Mouse (Mus musculus): ENCODE measurements at regions not wholly inside any gene's neighbourhood (a gene's known extent, or its start where the extent isn't known, plus 50 kb on each side); places are given as distances from the start of the nearest gene placed in this dataset.

DNA sequence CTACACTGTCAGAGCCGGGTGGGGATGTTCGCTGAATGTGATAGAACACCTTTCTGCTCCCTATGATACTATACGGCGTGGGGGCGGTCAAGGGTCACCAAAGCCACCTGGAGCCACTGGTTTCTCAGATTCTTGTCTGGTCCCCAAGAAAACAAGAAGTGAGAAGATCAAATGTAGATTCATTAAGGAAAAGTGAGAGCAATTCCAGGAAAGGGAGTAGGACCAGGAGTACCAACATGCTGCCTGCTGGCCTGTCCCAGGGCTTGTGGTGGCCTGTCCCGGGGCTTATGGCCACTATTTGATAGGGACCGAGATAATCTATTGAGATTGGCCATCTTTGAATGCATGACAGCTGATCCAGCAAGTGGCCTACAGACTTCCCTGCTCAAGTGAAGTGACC lies 58.8 kb upstream of the Fut8 start:
- no peak for DNase-seq (ENCODE audit: low read depth, low spot score)

DNA sequence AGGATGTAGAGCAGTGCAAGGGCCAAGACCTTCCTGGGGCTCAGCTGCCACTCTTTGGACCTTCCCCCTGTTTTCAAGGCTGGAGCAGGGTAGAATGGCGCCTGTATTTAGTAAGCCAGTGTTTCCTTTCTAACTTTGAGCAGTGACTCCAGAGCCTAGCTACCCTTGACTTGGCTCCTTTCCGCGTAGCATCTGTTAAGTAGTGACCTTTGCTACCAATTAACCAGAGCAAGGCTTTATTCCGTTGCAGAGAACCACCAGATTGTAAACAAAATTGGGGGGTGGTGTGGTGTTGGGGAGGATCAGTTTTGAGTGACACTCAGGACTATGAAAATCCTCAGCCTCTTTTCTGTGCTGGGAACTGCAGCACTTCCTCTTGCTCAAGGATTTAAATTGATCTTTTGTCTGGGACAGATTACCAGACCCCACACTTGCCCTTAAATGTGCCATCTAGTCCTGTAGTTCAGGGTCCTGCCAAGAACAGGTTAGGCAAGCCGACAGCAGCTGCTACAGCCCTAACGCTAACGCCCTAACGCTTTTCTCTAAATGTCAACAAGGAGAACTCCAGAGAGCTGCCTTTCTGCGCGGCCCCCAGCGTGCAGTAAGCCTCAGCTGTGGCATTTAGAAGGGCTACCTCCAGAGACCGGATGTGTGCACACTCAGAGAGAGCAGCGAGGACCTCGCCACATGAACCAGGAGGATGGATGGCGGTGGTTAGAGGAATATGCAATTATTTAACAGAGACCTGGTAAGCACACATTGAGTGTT lies 59.9 kb upstream of the Fut8 start:
- peak; percentile 12 for DNase-seq (ENCODE audit: low read depth, low spot score)

GRCm38 (mm10) chr12:77177303-77177702 lies 60.6 kb upstream of the Fut8 start:
- peak; percentile 48 for DNase-seq (ENCODE audit: low read depth, low spot score)

DNA sequence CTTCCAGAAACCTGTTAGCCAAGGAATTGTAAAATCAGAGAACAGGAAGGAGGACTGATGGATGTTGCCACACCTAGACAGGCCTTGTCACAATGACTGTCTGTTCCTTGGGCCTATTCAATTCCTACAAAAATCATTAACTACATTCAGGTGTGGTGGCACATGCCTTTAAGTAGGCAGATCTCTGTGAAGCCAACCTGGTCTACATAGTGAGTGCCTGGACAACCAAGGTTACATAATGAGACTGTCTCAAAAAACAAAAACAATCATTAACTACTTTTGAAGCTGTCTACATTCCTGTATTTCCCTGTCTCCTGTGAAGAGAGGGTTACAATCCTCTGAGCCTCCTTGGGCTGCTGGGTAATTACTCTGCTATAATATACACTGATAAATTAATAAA lies 63.9 kb upstream of the Fut8 start:
- DNase-seq (ENCODE audit: low read depth, low spot score) = no peak

DNA sequence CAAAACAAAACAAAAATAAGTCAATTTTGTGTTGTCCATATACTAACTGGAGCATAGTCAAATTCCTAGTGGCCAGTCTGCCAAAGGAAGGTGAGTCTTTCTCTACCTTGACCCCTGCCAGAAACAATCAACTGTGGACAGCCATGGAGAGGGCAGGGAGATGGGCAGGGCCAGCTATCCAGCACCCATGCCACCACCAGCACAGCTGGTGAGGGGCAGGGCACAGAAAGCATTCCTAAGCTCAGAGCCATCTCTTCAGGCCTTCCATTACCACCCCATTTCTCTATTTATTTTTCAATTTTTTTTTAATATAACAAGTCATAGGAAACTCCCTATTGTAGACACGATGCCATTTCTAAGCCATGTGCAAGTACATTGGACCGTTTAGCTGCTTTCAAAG lies 65.4 kb upstream of the Fut8 start:
- DNase-seq (ENCODE audit: low read depth, low spot score) = no peak

GRCm38 (mm10) chr12:77170257-77170656 lies 67.7 kb upstream of the Fut8 start:
- no peak for DNase-seq (ENCODE audit: low read depth, low spot score)

DNA sequence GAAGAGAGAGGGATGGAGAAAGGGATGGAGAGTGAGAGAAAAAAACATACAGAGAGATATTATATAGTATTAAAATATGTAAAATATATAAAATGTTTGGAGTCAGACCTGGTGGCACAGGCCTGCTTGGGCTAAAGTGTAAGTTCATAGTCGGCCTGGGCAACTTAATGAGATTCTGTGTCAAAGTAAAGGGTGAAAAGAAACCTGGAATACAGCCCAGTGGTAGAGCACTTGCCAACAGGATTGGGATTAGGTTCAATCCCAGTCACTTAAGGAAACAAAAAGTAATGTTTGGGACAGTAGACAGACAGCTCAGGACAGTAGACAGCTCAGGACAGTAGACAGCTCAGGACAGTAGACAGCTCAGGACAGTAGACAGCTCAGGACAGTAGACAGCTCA lies 69.6 kb upstream of the Fut8 start:
- DNase-seq (ENCODE audit: low read depth, low spot score) = no peak

- DNase-seq (ENCODE audit: low read depth, low spot score) = no peak
Observed at GRCm38 (mm10) chr12:77156698-77157097, 81.2 kb upstream of the Fut8 start.

GRCm38 (mm10) chr12:77155626-77156025 lies 82.3 kb upstream of the Fut8 start:
- no peak for DNase-seq (ENCODE audit: low read depth, low spot score)

- DNase-seq (ENCODE audit: low read depth, low spot score) = no peak
Observed at GRCm38 (mm10) chr12:77151471-77151870, 86.5 kb upstream of the Fut8 start.

DNA sequence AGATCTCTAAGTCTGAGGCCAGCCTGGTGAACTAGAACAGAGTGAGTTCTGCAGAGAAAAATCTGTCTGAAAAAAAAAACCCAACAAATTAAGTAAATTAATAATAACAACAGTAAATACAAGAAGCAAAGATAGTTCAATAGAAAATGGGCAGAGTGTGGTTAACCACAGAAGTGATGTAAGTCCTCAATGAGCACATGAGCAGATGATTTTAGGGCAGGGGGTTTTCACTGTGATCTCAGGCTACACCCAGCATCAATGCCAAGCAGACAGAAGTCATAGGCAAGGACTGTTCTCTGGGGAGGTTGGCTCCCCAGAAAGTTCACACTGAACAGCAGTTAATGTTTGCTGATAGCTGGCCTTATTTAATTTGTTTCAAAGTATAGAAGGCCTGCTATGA lies 88.1 kb upstream of the Fut8 start:
- DNase-seq (ENCODE audit: low read depth, low spot score) = no peak

DNA sequence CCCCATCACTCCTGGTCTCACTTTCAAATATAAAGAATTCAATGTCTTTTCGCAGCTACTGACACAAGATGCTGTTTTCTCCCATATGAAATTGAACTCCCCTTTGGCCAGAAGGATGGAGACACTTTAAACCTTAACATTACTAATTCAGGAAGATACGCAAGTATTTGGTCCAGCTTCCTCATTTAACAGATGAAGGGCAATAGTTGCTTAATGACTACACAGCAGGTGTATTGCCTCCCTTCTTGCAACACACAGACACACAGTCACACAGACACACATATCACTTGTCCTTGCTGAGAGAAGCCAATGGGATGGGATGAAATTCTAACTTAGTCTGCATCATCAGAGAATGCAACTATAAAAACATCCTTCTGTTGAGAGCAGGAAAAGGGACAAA lies 89.8 kb upstream of the Fut8 start:
- DNase-seq (ENCODE audit: low read depth, low spot score) = no peak

- no peak for DNase-seq (ENCODE audit: low read depth, low spot score)
Observed at GRCm38 (mm10) chr12:77143958-77144357, 94.0 kb upstream of the Fut8 start.

DNA sequence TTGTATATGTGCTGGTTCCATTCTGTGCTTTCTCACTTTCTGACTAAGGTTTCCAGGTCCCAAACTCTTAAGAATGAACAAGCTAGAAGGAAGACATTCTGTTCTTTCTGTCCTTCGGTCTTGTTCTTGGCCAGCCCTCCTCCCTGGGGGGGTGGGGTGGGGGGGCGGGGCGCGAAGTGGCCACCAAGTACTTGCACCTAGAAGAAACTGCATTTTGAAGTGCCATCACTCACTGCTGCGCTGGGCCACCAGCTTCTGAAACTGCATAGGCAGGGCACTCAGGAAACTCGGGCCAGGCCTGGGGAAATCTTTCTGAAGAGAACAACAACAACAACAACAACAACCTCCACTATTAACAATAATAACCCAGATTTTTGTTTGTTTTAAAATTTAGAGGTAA lies 94.4 kb upstream of the Fut8 start:
- no peak for DNase-seq (ENCODE audit: low read depth, low spot score)

DNA sequence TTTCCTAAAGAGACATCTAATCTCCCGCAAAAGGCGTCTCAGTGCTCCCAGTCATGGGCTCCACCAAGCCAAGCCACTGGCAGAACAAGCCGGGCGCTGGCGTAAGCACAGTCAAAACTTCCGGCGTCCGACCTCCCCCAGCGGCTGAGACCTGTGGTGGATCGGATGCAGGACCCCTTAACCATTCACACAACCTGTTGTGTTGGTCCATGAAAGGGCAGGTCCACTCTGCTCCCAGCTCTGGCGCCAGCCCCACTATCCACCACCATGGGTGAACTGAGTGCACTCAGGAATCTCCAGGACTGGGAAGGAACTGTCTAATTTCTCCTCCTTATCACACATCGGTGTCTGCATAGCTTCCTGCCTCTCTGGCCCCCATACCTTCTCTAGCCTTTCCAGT lies 94.8 kb upstream of the Fut8 start:
- peak; percentile 20 for DNase-seq (ENCODE audit: low read depth, low spot score)

DNA sequence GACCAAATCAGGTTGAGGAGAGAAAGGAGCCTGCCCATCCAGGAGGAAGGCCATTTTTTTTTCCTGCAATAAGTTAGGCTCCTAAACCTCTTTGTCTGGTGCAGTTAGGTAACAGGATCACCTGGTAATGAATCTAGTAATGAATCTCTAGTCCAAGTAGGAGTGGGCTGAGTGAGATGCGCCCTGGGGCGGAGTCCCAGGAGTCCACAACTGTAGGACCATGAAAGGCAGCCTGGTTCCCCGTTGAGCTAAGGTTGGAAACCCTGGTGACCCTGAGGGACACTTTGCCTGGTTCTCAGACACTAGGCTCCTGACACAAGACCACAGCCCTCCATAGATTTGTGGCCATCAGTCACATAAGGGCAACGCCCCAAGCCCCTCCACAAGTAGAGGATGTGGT lies 95.7 kb upstream of the Fut8 start:
- DNase-seq (ENCODE audit: low read depth, low spot score) = no peak

- no peak for DNase-seq (ENCODE audit: low read depth, low spot score)
Observed at GRCm38 (mm10) chr12:77141260-77142201, 96.4 kb upstream of the Fut8 start.

DNA sequence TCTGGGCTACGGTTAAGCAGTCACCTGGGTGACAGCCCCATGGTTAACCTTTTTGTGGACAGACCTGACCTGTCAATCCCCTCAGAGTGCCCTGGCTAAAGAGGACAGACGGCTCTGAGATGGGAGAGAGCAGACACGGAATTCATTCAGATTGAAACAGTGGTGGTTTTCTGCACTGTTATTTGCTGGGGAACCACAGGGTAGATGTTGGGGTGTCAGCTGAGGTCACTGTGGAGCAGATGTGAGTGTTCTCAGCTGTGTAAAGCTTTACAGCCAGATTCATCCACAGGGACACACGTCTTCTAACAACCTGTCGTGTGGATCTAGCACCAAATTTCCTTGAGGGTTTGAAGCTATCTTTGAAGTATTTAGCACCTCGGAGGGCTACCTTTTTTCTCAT lies 97.3 kb upstream of the Fut8 start:
- no peak for DNase-seq (ENCODE audit: low read depth, low spot score)

DNA sequence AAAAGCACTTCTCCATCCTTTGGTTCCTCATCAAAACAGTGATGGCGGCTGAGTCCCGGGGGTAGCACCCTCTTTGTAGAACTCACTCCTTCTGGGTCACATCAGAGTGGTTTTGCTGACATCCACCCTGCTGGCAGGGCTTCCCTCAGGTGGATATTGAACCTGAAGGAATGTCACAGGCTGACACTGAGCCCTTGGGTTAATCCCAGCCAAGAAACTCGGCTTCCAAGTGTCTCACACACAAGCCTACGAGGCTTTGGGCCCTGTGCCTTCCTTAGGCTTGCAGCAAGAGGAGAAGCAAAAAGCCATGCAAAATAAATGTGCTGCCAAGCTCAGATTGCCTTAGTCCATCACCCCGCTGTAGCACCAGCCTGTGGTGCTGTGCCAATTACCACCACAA lies 97.8 kb upstream of the Fut8 start:
- no peak for DNase-seq (ENCODE audit: low read depth, low spot score)

DNA sequence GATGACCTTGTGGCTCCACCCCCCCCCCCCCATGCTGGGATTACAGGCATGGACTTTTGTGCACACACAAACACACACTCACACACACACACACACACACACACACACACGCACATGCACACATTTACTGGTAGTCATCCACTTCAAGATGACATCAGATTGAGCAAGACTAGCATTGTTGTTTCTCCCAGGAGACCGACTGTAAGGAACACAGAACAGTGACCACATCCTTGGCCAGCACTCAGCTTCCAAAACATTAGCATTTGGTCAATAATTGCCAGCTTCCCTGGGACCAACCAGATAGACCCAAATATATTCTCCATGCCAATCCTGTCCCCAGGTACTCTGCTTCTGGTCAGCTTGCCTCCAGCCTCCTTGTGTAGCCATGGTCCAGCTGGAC lies 98.2 kb upstream of the Fut8 start:
- no peak for DNase-seq (ENCODE audit: low read depth, low spot score)

- no peak for DNase-seq (ENCODE audit: low read depth, low spot score)
Observed at GRCm38 (mm10) chr12:77138506-77139201, 99.3 kb upstream of the Fut8 start.

DNA sequence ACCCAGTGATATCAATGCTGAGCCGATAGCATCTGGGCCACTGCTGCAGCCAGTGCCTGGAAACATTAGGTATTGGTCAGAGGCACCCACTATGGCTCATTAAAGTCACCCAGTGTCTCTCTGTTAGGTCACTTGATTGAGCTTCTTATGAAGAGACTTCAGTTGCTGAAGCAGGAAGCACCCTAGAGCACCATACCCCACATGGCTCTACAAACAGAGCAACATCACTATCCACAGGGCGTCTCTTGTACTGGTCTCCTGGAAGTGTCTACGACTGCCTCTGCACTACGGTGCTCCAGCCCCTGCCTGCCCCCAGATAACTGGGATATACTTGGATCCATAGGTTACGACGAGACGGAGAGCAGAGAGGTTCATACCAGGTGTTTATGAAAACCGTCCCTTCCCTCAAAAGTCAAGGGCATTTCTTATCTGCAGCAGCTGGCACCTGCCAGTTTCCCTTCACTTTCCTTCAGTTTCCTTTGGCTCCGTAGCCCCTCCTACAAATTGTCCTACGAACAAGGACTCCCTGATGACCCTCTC lies 100.6 kb upstream of the Fut8 start:
- no peak for DNase-seq (ENCODE audit: low read depth, low spot score)

Data from R1 (cell line).